Mouse (Mus musculus) intestine, postnatal 0 days (tissue): Measurements from ENCODE around the gene Mterf2. TPM values are rescaled to one million over a fixed set of nuclear protein-coding genes. Genes with fewer than 3 reads are reported as not detected.

ENCODE experiments used
- ATAC-seq: fragments of 200-750 bp; cut with Nextera tagmentation; 2 replicates; pipeline ENCODE4 v1.8.0; 2017; ENCODE audit warnings: mild to moderate bottlenecking, moderate TSS enrichment, moderate library complexity
- H3K27ac ChIP-seq: fragments of 300-500 bp; sonication (generic); 2 replicates; pipeline ENCODE4 v1.5.1; 2014; ENCODE audit warnings: mild to moderate bottlenecking, low read depth, low read length, moderate library complexity
- H3K27me3 ChIP-seq: fragments of 300-500 bp; sonication (generic); replicated peaks from 2 replicates; pipeline ENCODE4 v1.6.1; 2014; ENCODE audit warnings: low read length, mixed read lengths; ENCODE audit not compliant: control insufficient read depth, insufficient read depth
- H3K36me3 ChIP-seq: fragments of 300-500 bp; sonication (generic); 2 replicates; pipeline ENCODE4 v1.6.1; 2014; ENCODE audit warnings: mild to moderate bottlenecking, moderate library complexity; ENCODE audit not compliant: control insufficient read depth, insufficient read depth
- H3K4me1 ChIP-seq: fragments of 300-500 bp; sonication (generic); replicated peaks from 2 replicates; pipeline ENCODE4 v1.6.1; 2014; ENCODE audit warnings: antibody characterized with exemption, low read length, mixed read lengths; ENCODE audit not compliant: control insufficient read depth, insufficient read depth
- H3K4me2 ChIP-seq: fragments of 300-500 bp; sonication (generic); replicated peaks from 2 replicates; pipeline ENCODE4 v1.6.1; 2014; ENCODE audit warnings: low read depth, mild to moderate bottlenecking, moderate library complexity
- H3K4me3 ChIP-seq: fragments of 300-500 bp; sonication (generic); 2 replicates; pipeline ENCODE4 v1.5.1; 2014; ENCODE audit warnings: low read depth, low read length
- H3K9ac ChIP-seq: fragments of 300-500 bp; sonication (generic); 2 replicates; pipeline ENCODE4 v1.6.1; 2014; ENCODE audit warnings: mild to moderate bottlenecking, low read depth, low read length
- H3K9me3 ChIP-seq: fragments of 300-500 bp; sonication (generic); 2 replicates; pipeline ENCODE4 v1.6.1; 2016; ENCODE audit warnings: mixed run types; ENCODE audit not compliant: control insufficient read depth
- CTCF ChIP-seq: sonication (generic); IDR thresholded peaks from 2 replicates; pipeline ENCODE4 v1.5.1; 2016; ENCODE audit warnings: low read depth, mild to moderate bottlenecking, control low read depth, antibody characterized with exemption, moderate library complexity
- WGBS: fragments of 180-500 bp; shearing (Covaris S2); extraction: QIAGEN DNeasy Blood & Tissue Kit; methylation state at CpG from one replicate; pipeline ENCODE4 v1.1.7; 2014; 5-methylcytosine and 5-hydroxymethylcytosine counted together
- polyA plus RNA-seq: library from polyadenylated mRNA; unstranded; fragments of >200 nt; fragmentation: Nextera tagmentation; extraction: Ambion mirVana; gene quantifications from 2 replicates; pipeline ENCODE4 v1.2.1, GENCODE M21; 2015

Mterf2 gene
- polyA plus RNA-seq, 1 experiment from 2014 or later, result 12.6 TPM

DNA sequence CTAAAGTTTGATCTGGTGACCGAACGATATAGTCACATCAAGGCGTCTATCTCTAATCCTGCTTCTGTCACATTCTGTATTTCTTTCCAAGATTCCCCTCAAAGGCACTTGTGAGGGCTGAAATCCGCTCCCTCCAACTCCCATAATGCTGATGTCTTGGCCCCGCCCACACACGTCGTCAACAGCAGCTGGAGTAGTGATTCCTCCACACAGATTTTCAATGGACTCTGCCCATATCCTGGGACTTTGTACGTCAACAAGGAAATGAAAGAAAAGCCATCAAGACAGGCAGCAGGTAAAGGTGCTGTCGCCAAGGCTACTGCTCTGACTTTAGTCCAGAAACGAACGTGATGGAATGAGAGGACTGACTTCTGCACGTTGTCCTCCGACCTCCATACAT, 2.6 kb downstream of the Mterf2 start:
- peaks cover 11% of the 10 kb centered on the region for H3K36me3 ChIP-seq
- H3K9me3 ChIP-seq, result no peaks in the 10 kb centered on the region
- TF ChIP-seq CTCF, result no peak
- H3K27me3 ChIP-seq, result no peaks in the 10 kb centered on the region
- no peak overlapping the region for H3K4me3 ChIP-seq
- H3K4me1 ChIP-seq, result peaks cover 5% of the 10 kb centered on the region; the same call in 1 of the 2 replicates
- peak overlapping the region; percentile 70 for H3K27ac ChIP-seq
- ATAC-seq, result peak; percentile 73
- H3K4me2 ChIP-seq, result peak overlapping the region; percentile 48
- WGBS, result 54% methylated on average over 13 of the region's 13 CpGs
- H3K9ac ChIP-seq, result no peak overlapping the region

DNA sequence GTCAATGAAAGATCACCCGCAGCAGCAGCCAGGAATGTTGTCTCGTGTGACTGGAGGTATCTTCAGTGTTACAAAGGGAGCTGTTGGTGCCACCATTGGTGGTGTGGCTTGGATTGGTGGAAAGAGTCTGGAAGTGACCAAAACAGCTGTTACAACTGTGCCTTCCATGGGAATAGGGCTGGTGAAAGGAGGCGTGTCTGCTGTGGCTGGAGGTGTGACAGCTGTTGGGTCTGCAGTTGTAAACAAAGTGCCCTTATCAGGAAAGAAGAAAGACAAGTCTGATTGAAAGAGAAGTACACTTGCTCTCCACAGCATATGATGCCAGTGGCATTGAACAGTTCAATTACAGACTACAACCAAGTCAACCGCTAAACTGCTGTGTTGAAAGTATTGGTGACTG, 13.4 kb downstream of the Mterf2 start:
- H3K9me3 ChIP-seq, result no peaks in the 10 kb centered on the region
- ATAC-seq, result no peak

DNA sequence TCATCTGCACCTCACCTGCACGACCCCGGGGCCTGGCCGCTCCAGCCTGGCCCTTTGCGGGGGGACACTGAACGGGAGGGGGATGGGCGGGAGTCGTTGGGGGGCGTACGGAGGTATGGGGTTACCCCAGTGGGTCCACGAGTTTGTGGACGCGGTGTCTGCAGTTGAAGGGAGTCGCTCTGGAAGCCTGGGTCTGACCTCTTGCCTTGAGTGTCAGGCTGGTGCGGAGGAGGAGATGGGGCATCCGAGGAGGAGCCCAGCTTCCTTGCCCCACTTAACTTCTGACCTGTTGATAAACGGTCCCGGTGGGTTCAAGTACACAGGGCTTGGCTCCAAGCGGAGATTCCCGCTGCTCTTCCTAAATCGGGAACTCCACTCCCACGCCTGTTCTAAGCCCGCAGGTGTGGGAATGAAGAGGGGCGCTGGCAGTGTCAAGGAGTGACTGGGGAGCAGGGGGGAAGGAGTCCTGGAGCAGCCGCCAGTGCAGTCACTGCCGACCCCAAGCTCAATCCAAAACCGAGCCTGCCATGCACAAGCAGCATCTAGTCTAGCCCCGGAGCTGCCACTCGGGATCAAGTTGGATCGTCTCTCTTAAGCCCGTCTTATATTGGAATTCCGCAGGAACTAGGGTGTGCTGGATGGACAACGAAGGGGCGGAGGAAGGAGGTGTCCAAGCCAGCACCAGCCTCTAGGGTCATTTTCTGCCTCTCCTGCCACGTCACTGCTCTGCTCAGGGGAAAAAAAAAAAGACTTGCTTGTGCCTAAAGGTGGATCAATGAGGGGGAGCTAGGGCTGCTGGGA, 24.5 kb downstream of the Mterf2 start:
- WGBS, result under 1% methylated on average over 34 of the region's 34 CpGs
- Histone ChIP-seq H3K27me3 (no peaks in the 10 kb centered on the region), H3K4me1 (no peaks in the 10 kb centered on the region), H3K27ac (peak overlapping the region; percentile 88), H3K9ac (peak overlapping the region; percentile 88), H3K36me3 (no peaks in the 10 kb centered on the region), H3K9me3 (no peaks in the 10 kb centered on the region), H3K4me2 (peak overlapping the region; percentile 91), H3K4me3 (peak overlapping the region; percentile 95)
- no peak for TF ChIP-seq CTCF
- peak; percentile 69 for ATAC-seq

More for the DNA sequence above, 13.4 kb downstream of the Mterf2 start:
- H3K4me3 ChIP-seq, result no peak overlapping the region
- no peak overlapping the region for H3K4me2 ChIP-seq
- peaks cover under 1% of the 10 kb centered on the region; the same call in 1 of the 2 replicates for H3K36me3 ChIP-seq
- H3K27me3 ChIP-seq, result no peaks in the 10 kb centered on the region
- H3K27ac ChIP-seq, result no peak overlapping the region
- no peak for TF ChIP-seq CTCF
- WGBS, result 71% methylated on average over 4 of the region's 4 CpGs
- H3K9ac ChIP-seq, result no peak overlapping the region
- H3K4me1 ChIP-seq, result no peaks in the 10 kb centered on the region

DNA sequence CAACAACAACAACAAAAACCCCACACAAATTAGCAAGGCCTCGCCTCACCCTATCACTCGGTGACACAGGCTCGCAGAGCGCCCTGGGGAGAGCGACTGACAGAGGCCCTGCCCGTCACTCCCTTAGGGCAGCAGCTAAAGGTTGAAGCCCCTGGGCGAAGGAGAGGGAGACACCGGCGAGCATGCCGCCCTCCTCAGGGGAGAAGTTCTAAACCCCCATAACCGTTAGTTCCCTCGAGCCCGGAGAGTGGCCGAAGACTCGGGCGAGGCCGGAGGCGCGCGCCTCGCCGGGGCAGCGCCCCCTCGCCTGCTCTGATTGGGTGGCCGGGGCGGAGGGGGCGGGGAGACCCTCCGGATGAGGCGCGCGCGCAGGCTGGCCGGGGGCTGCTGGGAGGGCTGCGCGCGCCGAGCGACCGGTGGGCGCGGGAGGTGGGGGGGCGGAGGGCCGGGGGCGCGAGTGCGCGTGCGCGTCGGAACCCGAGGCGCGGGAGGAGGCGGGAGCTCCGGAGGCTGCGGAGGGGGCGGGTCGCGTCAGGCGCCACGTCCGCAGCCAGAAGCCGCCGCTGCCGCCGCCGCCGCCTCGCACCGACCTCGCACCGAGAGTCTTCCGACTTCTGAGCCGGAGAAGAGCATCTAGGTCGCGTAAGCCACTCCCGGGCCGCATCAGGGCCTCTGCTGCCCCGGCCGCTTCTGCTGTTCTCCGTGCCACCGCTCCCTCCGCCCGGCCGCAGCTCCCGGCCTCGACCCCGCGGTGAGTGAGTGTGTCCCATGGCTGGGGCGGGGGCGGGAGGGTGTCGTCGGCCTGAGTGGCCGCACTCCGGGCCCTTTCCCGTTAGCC, 25.4 kb downstream of the Mterf2 start, which contains the start of the genes Fhl4 and Tmem263:
Gene Fhl4, minus strand, starts transcription at position 249 of the 838 bp plus-strand sequence.
Gene Tmem263, plus strand, starts transcription at position 381 of the 838 bp plus-strand sequence.
- Histone ChIP-seq H3K4me2 (peak within 1 kb of the TSS; percentile 91), H3K27ac (peak within 1 kb of the TSS; percentile 88), H3K36me3 (no peaks in the 10 kb centered on the region), H3K4me1 (no peaks in the 10 kb centered on the region), H3K27me3 (no peaks in the 10 kb centered on the region), H3K4me3 (peak within 1 kb of the TSS; percentile 95), H3K9me3 (no peaks in the 10 kb centered on the region), H3K9ac (peak within 1 kb of the TSS; percentile 88)
- TF ChIP-seq CTCF, result peak; percentile 20; the same call in 1 of the 2 replicates
- ATAC-seq, result peak; percentile 86
- under 1% methylated on average over 77 of the region's 96 CpGs for WGBS

DNA sequence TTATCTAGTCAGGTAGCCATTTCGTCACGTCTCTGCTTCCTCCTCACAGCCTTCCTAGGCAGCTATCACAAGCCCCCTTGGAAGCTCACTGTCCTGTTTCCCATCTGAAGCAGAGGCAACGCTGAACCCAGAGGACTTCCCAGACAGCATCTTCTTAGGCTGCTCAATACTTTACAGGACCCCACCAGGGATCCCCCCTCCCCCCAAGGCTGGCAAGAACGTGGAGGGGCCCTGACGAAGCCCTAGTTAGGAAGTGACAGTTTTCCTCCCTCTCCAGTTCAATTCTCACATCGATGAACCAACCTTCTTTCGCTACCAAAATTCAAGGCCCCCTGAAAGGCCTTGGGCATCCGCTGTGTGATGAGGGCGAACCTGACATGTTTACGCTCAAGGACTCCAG, 26.0 kb downstream of the Mterf2 start:
- ATAC-seq, result no peak
- 4% methylated on average over 10 of the region's 10 CpGs for WGBS
- TF ChIP-seq CTCF, result no peak

More for the DNA sequence above, 26.0 kb downstream of the Mterf2 start:
- Histone ChIP-seq H3K4me1 (no peaks in the 10 kb centered on the region), H3K4me2 (peak overlapping the region; percentile 91), H3K4me3 (peak overlapping the region; percentile 95), H3K27me3 (no peaks in the 10 kb centered on the region), H3K27ac (0 out of 2 replicates have a peak overlapping the region, but pooled peaks have one; percentile 88), H3K36me3 (no peaks in the 10 kb centered on the region), H3K9me3 (no peaks in the 10 kb centered on the region), H3K9ac (peak overlapping the region; percentile 88)
